Mouse (Mus musculus): ENCODE results near the gene Vsx2. TPM values are rescaled to one million over a fixed set of nuclear protein-coding genes. Genes with fewer than 3 reads are reported as not detected.

Vsx2 gene
- polyA plus RNA-seq, 1 experiment from 2014 or later = not detected

- no peak for ATAC-seq (ENCODE audit: extremely low read depth, insufficient number of reproducible peaks, low FRiP score, low TSS enrichment)
- peaks cover 52% of the 10 kb centered on the region for H3K27me3 ChIP-seq (replicated peaks)
- no peaks in the 10 kb centered on the region for H3K36me3 ChIP-seq
These were observed 8.3 kb downstream of the Vsx2 start for GRCm38 (mm10) chr12:84577768-84578439.

GRCm38 (mm10) chr12:84578440-84578770, 8.8 kb downstream of the Vsx2 start:
- Histone ChIP-seq H3K27me3 (replicated peaks) (peaks cover 47% of the 10 kb centered on the region), H3K4me3 (no peak overlapping the region), H3K9ac (no peak overlapping the region), H3K36me3 (no peaks in the 10 kb centered on the region), H3K27ac (replicated peaks) (no peak overlapping the region), H3K4me2 (no peak overlapping the region), H3K9me3 (no peaks in the 10 kb centered on the region), H3K4me1 (no peaks in the 10 kb centered on the region)
- WGBS = 34% methylated on average over 5 of the region's 5 CpGs
- no peak for ATAC-seq (ENCODE audit: extremely low read depth, insufficient number of reproducible peaks, low FRiP score, low TSS enrichment)

More at GRCm38 (mm10) chr12:84577768-84578439, 8.3 kb downstream of the Vsx2 start:
- H3K4me2 ChIP-seq = no peak overlapping the region
- no peaks in the 10 kb centered on the region for H3K4me1 ChIP-seq
- no peaks in the 10 kb centered on the region for H3K9me3 ChIP-seq
- H3K4me3 ChIP-seq = no peak overlapping the region
- no peak overlapping the region for H3K27ac ChIP-seq (replicated peaks)
- H3K9ac ChIP-seq = no peak overlapping the region
- WGBS = 70% methylated on average over 11 of the region's 11 CpGs

- Histone ChIP-seq H3K27me3 (replicated peaks) (peaks cover 32% of the 10 kb centered on the region), H3K4me3 (no peak overlapping the region), H3K9me3 (no peaks in the 10 kb centered on the region), H3K9ac (no peak overlapping the region), H3K4me2 (no peak overlapping the region), H3K27ac (replicated peaks) (no peak overlapping the region), H3K36me3 (no peaks in the 10 kb centered on the region), H3K4me1 (no peaks in the 10 kb centered on the region)
- no peak for ATAC-seq (ENCODE audit: extremely low read depth, insufficient number of reproducible peaks, low FRiP score, low TSS enrichment)
- WGBS = 88% methylated on average over 2 of the region's 2 CpGs
These were observed 11.7 kb downstream of the Vsx2 start for GRCm38 (mm10) chr12:84581285-84581684.

DNA sequence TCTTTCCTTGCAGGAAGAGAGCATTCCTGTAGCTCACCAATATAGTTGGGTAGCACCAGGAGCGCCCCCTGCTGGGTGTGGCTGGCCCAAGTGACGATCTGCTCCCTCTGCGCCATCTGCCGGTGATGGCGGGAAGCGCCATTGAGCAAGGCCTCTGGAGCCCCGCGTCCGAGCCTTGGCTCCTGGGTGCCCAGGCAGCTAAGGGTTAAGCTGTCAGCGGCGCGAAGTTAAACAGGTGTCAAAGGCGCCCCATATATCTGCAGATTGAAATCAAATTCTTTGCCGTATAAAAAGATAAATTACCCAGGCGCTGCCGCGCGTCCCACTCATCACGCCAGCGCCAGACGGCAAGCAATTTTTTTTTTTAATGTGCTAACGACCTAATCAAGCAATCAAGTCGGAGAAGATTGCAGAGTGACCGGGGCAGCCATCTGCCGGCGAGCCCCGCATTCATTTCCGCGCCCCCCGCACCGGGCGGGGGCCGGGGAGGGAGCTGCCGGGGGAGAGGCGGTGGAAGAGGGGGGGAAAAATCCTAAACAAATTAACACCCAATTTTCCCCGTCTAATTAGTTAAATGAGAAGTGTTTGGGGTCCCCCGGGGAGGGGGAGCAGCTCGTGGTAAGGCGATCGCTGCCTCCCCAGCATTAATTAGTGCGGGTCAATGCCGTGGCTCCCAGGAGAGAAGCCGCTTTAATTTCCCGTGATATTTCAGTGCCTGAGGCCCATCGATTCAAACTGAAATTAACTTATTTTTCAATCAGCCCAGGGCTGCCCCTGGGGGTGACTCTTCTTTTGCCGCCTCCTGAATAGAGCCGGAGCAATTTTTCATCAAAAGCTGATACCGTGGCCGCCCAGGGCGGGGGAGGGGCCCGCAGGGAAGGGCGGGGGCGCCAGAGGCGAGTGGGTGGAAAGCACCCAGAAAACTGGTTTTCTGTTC, 20.5 kb downstream of the Vsx2 start:
- Histone ChIP-seq H3K27ac (replicated peaks) (no peak overlapping the region), H3K27me3 (replicated peaks) (peaks cover 51% of the 10 kb centered on the region), H3K4me3 (peak overlapping the region; percentile 65), H3K4me1 (peaks cover 2% of the 10 kb centered on the region; the same call in 1 of the 2 replicates), H3K9ac (peak overlapping the region; percentile 83), H3K9me3 (no peaks in the 10 kb centered on the region), H3K36me3 (no peaks in the 10 kb centered on the region), H3K4me2 (peak overlapping the region; percentile 99)
- ATAC-seq (ENCODE audit: extremely low read depth, insufficient number of reproducible peaks, low FRiP score, low TSS enrichment) = no peak; the same call in 1 of the 2 replicates
- WGBS = under 1% methylated on average over 54 of the region's 54 CpGs

- H3K4me3 ChIP-seq = no peak overlapping the region
- H3K4me1 ChIP-seq = no peaks in the 10 kb centered on the region
- ATAC-seq (ENCODE audit: extremely low read depth, insufficient number of reproducible peaks, low FRiP score, low TSS enrichment) = no peak
- no peaks in the 10 kb centered on the region for H3K9me3 ChIP-seq
- peaks cover 11% of the 10 kb centered on the region for H3K36me3 ChIP-seq
- peaks cover 41% of the 10 kb centered on the region for H3K27me3 ChIP-seq (replicated peaks)
- H3K9ac ChIP-seq = no peak overlapping the region
- 16% methylated on average over 8 of the region's 8 CpGs for WGBS
- H3K27ac ChIP-seq (replicated peaks) = no peak overlapping the region
- H3K4me2 ChIP-seq = no peak overlapping the region
These were observed 28.8 kb downstream of the Vsx2 start for GRCm38 (mm10) chr12:84598324-84598723.

DNA sequence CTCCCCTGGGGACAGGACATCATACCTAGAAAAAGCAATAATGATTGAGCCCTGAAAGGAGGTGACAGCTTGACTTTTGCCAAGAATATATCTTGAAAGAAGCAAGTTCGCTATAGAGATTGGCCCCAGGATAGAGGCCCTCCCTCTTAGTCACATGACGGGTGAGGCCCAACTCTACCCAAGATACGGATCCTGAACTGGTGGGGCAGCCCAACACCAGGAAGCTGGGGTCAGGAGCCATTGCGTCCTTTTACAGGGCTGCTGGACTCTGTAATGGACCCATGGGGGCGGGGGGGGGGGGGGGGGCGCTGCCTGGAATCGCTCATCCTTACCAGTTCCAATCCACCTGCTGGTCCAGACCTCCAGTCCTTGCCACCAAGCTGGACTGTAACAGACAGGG, 34.4 kb downstream of the Vsx2 start:
- Histone ChIP-seq H3K4me2 (no peak overlapping the region), H3K9me3 (no peaks in the 10 kb centered on the region), H3K9ac (no peak overlapping the region), H3K36me3 (peaks cover 43% of the 10 kb centered on the region), H3K4me1 (no peaks in the 10 kb centered on the region), H3K4me3 (no peak overlapping the region), H3K27ac (replicated peaks) (no peak overlapping the region), H3K27me3 (replicated peaks) (peaks cover 7% of the 10 kb centered on the region)
- WGBS = 81% methylated on average over 6 of the region's 7 CpGs
- no peak for ATAC-seq (ENCODE audit: extremely low read depth, insufficient number of reproducible peaks, low FRiP score, low TSS enrichment)

GRCm38 (mm10) chr12:84605860-84606259, 36.3 kb downstream of the Vsx2 start:
- no peaks in the 10 kb centered on the region for H3K4me1 ChIP-seq
- WGBS = 76% methylated on average over 7 of the region's 7 CpGs
- H3K27ac ChIP-seq (replicated peaks) = no peak overlapping the region
- no peaks in the 10 kb centered on the region for H3K9me3 ChIP-seq
- no peak overlapping the region for H3K4me3 ChIP-seq
- H3K4me2 ChIP-seq = no peak overlapping the region
- H3K9ac ChIP-seq = no peak overlapping the region
- no peaks in the 10 kb centered on the region for H3K27me3 ChIP-seq (replicated peaks)
- H3K36me3 ChIP-seq = peaks cover 47% of the 10 kb centered on the region
- ATAC-seq (ENCODE audit: extremely low read depth, insufficient number of reproducible peaks, low FRiP score, low TSS enrichment) = no peak

DNA sequence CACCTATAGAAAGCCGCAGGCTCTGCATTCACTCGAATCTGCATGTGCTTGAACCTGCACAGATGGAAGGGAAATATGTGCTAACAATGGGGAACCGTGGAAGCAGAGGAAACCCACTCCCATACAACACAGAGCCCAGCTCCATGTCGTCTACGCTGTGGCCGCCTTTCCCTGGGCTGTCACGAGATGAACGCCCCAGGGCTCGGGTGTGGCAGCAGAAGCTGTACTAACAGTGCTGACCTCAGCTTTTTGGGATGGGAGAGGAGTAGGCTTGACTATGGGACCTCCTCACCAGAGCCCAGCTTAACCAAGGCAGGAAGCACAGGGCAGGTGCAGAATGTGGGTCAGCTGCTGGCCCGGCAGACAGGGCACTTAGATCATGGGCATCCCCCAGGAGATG, 42.2 kb downstream of the Vsx2 start:
- Histone ChIP-seq H3K4me3 (no peak overlapping the region), H3K4me1 (peaks cover 3% of the 10 kb centered on the region), H3K27me3 (replicated peaks) (no peaks in the 10 kb centered on the region), H3K4me2 (no peak overlapping the region), H3K9me3 (no peaks in the 10 kb centered on the region), H3K36me3 (peaks cover 22% of the 10 kb centered on the region), H3K9ac (no peak overlapping the region), H3K27ac (replicated peaks) (no peak overlapping the region)
- ATAC-seq (ENCODE audit: extremely low read depth, insufficient number of reproducible peaks, low FRiP score, low TSS enrichment) = no peak
- WGBS = 83% methylated on average over 10 of the region's 10 CpGs

DNA sequence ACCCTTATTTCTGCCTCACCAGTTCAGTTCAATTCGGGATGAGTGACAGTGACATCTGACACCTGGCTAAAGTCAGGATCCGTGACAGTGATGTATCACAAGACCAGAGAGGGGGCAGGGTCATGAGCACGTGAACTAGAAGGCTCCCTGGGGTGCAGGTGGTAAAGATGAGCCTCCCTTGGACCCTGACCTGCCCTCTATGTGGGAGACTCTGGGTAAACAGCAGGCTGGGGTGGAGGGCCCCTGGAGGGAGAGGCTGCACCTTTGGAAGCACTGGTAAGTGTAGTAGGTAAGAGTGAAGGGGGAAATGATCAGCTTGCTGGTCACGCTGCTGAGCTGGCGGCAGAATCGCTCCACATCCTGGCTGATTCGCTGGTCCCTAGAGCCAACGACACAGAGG, 43.0 kb downstream of the Vsx2 start:
- Histone ChIP-seq H3K4me1 (peaks cover 4% of the 10 kb centered on the region), H3K4me3 (no peak overlapping the region), H3K9ac (no peak overlapping the region), H3K4me2 (no peak overlapping the region), H3K27ac (replicated peaks) (no peak overlapping the region), H3K27me3 (replicated peaks) (no peaks in the 10 kb centered on the region), H3K9me3 (no peaks in the 10 kb centered on the region), H3K36me3 (peaks cover 14% of the 10 kb centered on the region)
- no peak for ATAC-seq (ENCODE audit: extremely low read depth, insufficient number of reproducible peaks, low FRiP score, low TSS enrichment)
- 57% methylated on average over 8 of the region's 8 CpGs for WGBS

GRCm38 (mm10) chr12:84614001-84614400, 44.4 kb downstream of the Vsx2 start:
- H3K36me3 ChIP-seq = 0 out of 2 replicates have a peak, but pooled peaks cover 3% of the 10 kb centered on the region
- H3K4me1 ChIP-seq = peaks cover 4% of the 10 kb centered on the region
- WGBS = 81% methylated on average over 11 of the region's 11 CpGs
- H3K9me3 ChIP-seq = no peaks in the 10 kb centered on the region
- no peak overlapping the region for H3K4me2 ChIP-seq
- H3K27me3 ChIP-seq (replicated peaks) = no peaks in the 10 kb centered on the region
- H3K27ac ChIP-seq (replicated peaks) = no peak overlapping the region
- H3K4me3 ChIP-seq = no peak overlapping the region
- ATAC-seq (ENCODE audit: extremely low read depth, insufficient number of reproducible peaks, low FRiP score, low TSS enrichment) = no peak
- H3K9ac ChIP-seq = no peak overlapping the region

DNA sequence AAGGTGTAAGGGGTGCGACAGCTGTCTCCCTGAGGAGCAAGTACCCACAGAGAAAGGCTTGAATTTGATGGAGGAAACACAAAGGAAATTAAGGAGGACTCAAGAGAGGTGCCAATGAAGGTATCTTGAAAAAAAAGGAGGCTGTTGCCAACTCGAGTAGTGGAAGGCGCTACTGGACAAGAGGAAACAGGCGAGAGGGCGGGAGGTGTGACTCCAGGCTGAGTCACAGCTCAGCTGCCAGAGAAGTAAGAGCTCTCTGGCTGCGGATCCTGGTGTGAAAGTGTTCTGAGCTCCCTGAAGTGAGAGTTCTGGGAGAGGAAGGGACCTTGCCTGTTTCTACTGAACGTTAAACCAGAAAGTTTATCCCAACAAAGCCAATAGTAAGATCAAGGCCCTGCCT, 45.0 kb downstream of the Vsx2 start:
- Histone ChIP-seq H3K27me3 (replicated peaks) (no peaks in the 10 kb centered on the region), H3K4me1 (peaks cover 4% of the 10 kb centered on the region), H3K4me2 (no peak overlapping the region), H3K9ac (no peak overlapping the region), H3K9me3 (no peaks in the 10 kb centered on the region), H3K4me3 (no peak overlapping the region), H3K36me3 (no peaks in the 10 kb centered on the region), H3K27ac (replicated peaks) (no peak overlapping the region)
- ATAC-seq (ENCODE audit: extremely low read depth, insufficient number of reproducible peaks, low FRiP score, low TSS enrichment) = no peak
- 37% methylated on average over 7 of the region's 7 CpGs for WGBS

Measured in heart, embryonic 13.5 days (tissue).